Mouse (Mus musculus): ENCODE measurements around the gene Spon1.

The Spon1 gene

GRCm38 (mm10) chr7:114058166-114058565 is 292.4 kb downstream of the Spon1 start:
- DNase-seq (ENCODE audit: low read depth, low spot score), result no peak

DNA sequence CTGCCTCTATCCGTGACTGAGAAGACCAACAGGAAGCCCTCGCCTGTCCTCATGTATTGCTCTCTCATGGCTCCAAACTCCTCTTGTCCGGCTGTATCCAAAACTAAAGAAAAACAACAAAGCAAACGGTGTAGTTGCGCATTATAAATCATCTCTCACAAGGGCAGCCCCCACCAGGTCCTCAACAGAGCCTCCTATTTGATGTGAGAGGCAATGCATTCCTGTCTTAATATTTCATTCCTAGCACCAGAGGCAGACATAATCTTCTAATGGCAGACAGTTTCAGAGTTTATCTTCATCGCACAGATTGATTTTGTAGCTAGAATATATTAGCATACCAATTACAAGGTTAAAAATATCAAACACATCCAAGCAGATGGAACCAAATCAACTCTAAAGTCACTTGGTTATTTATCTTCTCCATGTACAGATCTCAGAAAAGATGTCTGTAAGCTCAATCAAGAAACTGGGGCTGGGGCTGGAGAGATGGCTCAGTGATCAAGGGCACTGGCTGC is 293.2 kb downstream of the Spon1 start:
- DNase-seq (ENCODE audit: low read depth, low spot score), result no peak

DNA sequence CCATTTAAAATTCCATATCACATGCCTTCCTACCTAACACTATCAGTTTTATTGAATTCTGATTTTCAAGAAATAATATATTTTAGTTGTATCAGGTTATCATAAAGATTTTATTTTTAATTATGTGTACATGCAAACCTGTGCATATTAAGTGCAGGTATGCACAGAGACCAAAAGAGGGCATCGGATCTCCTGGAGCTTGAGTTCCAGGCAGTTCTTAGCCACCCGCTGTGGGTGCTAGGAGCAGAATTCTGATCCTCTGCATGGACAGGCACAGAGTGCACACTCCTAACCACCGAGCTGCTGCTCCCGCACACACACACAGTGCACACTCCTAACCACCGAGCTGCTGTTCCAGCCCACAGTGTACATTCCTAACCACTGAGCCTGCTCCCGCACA is 294.6 kb downstream of the Spon1 start:
- no peak for DNase-seq (ENCODE audit: low read depth, low spot score)

DNA sequence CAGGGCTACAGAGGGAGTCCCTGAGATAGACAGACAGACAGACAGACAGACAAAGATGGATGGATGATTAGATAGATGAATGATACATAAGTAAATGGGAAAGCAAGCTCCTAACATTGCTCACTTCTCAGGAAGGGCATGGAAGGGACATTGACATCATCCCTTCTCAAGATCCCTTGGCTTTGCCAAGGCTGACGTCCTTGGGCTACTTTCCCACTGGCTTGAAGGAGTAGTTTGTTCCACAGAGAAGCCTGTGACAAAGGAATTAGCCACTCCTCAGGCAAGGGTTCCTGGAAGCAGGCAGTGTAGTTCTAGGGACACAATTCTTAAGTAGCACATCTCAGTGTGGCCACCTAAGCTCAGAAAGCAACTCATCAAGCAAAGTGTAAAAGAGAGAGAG is 296.7 kb downstream of the Spon1 start:
- peak; percentile 32 for DNase-seq (ENCODE audit: low read depth, low spot score)

GRCm38 (mm10) chr7:114063534-114063933 is 297.7 kb downstream of the Spon1 start:
- DNase-seq (ENCODE audit: low read depth, low spot score), result peak; percentile 75

DNA sequence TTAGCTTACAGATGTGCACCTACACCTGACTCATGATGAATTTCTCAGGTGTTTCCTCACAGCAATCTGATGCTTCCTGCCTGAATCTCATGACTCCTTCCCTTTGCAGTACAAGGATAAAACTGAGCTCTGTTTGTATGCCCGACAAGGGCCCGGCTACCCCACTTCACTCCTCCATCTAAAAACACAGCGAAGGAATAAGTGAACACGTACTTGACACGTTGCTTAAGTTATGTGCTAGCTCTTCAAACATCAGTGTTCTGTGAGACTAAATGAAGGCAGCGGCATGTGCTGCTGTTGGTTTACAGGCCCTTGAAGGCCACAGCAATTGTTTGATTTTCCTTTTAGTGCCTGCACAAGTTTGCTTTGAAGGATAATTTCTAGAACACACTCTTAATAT is 298.2 kb downstream of the Spon1 start:
- no peak for DNase-seq (ENCODE audit: low read depth, low spot score)

DNA sequence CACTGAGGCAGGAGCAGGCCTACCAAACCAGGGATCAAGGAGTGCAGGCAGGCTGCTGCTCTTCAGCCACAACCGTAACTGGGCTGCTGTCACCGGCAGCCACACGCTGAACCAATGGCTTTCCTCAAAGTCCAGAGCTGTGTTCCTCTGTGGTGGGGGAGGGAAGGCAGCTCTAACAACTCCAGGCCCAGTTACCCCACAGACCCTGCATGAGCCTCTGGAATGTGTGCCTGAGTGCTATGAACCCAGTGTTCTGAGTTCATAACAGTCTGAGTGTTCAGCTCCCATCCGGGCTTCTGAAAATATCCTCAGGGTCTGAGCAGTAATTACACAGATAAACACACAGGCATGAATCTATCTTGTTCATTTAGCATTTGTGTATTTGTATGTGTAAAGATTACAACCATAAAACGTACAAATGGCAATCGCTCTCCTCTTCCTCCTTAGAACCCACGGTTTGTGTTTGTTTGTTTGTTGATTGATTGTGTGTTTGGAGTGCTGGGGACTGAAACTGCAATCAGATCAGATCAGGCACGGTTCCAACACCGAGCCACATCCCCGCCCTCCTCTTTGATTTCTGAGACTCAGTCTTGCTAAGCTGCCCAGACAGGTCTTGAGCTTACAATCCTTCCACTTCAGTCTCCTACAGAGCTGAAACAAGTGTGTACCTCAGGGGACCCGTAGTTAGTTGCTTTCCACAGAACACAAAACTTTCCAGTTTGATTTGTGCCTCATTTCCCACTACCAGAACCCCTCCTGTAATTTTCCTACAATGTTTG is 299.8 kb downstream of the Spon1 start:
- DNase-seq (ENCODE audit: low read depth, low spot score), result no peak

DNA sequence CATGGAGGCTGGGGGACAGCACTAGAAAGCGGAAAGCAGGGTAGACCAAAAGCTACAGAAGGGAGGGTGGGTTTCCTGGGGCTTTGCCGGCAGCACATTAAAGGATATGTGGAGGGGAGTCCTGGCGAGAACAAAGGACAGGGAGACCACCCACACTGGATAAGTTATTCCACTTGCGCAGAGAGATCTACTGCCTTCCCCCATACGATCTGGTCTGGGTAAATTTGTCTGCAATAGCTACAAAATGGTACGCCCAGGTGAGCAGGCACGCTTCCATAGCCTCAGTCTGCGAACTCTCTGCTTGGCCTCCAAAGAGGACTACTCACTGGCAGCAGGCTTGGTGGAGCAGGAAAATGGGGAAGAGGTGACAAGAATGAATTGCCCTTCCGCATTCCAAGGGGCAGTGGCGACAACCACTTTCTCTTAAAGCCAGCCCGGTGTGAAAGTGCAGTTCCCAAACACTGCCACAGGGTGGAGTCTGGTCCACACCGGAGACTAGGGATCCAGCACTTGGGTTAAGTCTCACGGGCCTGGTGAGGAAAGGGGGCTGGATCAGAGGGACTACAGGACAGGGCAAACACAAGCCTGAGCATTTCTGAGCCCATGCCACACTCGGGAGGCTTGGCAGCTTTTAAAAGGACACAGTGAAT is 300.9 kb downstream of the Spon1 start:
- DNase-seq (ENCODE audit: low read depth, low spot score), result peak; percentile 91

DNA sequence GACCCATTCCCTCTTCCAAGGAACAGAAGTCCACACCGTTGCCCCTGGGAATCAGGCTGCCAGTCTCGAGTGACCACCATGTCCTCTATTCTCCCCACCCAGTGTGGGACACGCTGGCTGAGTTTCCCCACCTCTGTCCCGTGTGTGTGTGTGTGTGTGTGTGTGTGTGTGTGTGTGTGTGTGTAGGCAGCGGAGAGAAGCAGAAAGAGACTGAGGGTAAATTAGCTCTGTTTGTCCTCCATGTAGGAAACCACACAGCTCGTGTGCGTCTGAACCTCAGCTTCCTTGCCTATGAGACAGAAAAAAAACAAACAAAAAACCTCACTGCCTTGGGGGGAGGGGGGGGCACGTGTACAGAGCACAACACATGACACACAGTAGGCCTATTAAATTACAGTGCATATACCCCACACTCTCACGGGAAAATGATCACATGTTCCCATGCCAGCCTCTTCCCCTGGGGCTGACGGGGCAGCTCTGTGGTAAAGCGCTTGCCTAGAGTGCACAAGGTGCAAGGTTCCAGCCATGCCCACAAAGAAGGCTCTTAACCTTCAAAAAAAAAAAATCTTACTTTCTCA is 303.2 kb downstream of the Spon1 start:
- no peak for DNase-seq (ENCODE audit: low read depth, low spot score)

GRCm38 (mm10) chr7:114069726-114070457 is 304.1 kb downstream of the Spon1 start:
- no peak for DNase-seq (ENCODE audit: low read depth, low spot score)

GRCm38 (mm10) chr7:114070458-114070840 is 304.7 kb downstream of the Spon1 start:
- no peak for DNase-seq (ENCODE audit: low read depth, low spot score)

GRCm38 (mm10) chr7:114071395-114071794 is 305.6 kb downstream of the Spon1 start:
- no peak for DNase-seq (ENCODE audit: low read depth, low spot score)

- DNase-seq (ENCODE audit: low read depth, low spot score), result peak; percentile 74
Measured at GRCm38 (mm10) chr7:114071851-114072616, 306.2 kb downstream of the Spon1 start.

DNA sequence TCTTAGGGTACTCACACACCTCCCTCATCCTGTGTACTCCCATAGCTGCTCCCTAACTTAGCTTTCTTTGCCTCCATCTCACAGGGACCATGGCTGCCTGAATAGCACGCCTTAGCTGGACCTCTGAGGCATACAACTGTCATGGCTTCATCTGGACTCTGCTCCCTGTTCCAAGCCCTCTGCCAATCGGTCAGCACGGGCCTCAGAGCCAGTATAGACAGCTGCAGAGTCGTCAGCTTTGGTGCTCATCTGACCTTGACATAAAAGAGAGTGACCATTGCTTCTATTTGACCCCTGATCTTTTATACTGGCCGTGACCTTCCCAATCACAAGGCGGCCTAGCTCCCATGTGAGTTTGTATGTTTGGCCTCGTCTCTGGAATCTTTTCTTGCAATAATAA is 308.3 kb downstream of the Spon1 start:
- no peak for DNase-seq (ENCODE audit: low read depth, low spot score)

- DNase-seq (ENCODE audit: low read depth, low spot score), result no peak
Measured at GRCm38 (mm10) chr7:114074595-114074994, 308.8 kb downstream of the Spon1 start.

- DNase-seq (ENCODE audit: low read depth, low spot score), result no peak
Measured at GRCm38 (mm10) chr7:114079343-114079742, 313.5 kb downstream of the Spon1 start.

DNA sequence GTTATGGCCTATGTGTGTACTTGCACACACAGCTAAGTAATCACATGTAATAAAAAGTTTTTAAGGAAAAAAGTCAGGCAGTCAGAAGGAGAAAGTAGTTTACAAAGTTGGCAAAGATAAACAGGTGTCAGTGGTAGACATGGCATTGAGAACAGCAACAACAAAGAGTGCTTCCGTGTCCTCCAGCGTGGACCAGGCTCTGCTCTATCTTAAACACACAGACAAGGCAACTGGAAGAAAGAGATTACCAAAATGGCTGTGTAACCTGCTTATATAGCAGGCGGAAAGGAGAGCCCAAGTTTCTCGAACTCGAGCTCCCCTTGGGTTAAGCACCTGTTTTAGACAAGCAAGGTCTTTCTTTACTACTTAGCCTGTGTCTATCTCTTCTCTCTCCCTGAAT is 314.5 kb downstream of the Spon1 start:
- no peak for DNase-seq (ENCODE audit: low read depth, low spot score)

GRCm38 (mm10) chr7:114081633-114082420 is 316.0 kb downstream of the Spon1 start:
- DNase-seq (ENCODE audit: low read depth, low spot score), result peak; percentile 61

- no peak for DNase-seq (ENCODE audit: low read depth, low spot score)
Measured at GRCm38 (mm10) chr7:114083088-114083487, 317.3 kb downstream of the Spon1 start.

DNA sequence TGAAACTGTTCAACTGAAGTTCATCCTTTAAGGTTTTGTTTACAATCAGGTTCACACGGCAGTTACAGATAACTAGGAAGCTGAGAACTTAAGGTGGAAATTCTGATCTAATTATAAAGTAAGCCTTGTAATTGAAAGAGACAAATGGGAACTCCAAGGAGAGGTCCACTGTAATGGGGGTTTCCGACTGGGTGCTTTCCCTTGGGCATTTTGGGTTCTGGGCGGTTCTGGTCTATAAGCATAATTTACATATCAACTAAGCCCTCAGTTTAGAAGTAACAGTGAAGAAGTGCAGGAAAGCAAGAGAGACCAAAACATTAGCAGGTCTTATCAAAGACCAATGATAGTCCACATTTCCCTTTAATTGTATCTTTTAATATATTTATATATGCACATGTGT is 318.0 kb downstream of the Spon1 start:
- DNase-seq (ENCODE audit: low read depth, low spot score), result no peak

Data from brain, adult 2 months (tissue).